Mouse (Mus musculus): ENCODE results near the gene Spryd4. TPM values are rescaled to one million over a fixed set of nuclear protein-coding genes. Genes with fewer than 3 reads are reported as not detected.

The Spryd4 gene
- polyA plus RNA-seq, 1 experiment from 2014 or later: 41.4 TPM

GRCm38 (mm10) chr10:128188242-128188877, 23.2 kb downstream of the Spryd4 start:
- ATAC-seq (replicated peaks; ENCODE audit: insufficient number of reproducible peaks, low FRiP score, low TSS enrichment): no peak
- H3K9me3 ChIP-seq (replicated peaks; ENCODE audit: control insufficient read depth, low read length): no peaks in the 10 kb centered on the region
- H3K27me3 ChIP-seq (ENCODE audit: control insufficient read depth, insufficient read depth, low read length): no peaks in the 10 kb centered on the region
- 50% methylated on average over 2 of the region's 2 CpGs for WGBS (ENCODE audit: insufficient replicate concordance)
- H3K4me2 ChIP-seq: no peak overlapping the region
- no peak overlapping the region for H3K9ac ChIP-seq (ENCODE audit: low read depth, low read length)
- H3K4me1 ChIP-seq (ENCODE audit: control insufficient read depth, insufficient read depth, low read length): no peaks in the 10 kb centered on the region
- no peaks in the 10 kb centered on the region for H3K36me3 ChIP-seq (ENCODE audit: control insufficient read depth, insufficient read depth, low read length)
- no peak overlapping the region for H3K27ac ChIP-seq (ENCODE audit: low read depth, low read length)
- H3K4me3 ChIP-seq (ENCODE audit: low read depth, low read length): no peak overlapping the region

DNA sequence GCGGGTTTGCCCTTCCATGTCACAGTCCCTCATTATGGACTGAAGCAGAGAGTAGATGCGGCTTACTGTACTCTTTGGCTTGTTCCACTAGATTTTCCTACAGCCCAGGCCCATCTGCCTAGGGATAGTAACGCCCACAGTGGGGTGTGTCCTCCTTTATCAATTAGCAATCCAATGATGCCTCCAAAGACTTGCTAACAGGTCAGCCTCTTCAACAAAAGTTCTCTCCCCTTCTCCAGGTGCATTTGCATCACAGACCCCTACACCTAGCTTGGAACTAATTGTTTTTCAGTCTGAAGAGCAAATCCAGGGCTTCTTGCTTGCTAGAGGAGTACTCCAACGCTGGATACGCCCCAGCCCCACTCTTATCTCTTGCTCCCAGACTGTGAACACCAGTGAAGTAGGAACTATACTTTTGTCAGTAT, 24.4 kb downstream of the Spryd4 start:
- WGBS (ENCODE audit: insufficient replicate concordance): 52% methylated on average over 5 of the region's 5 CpGs
- no peaks in the 10 kb centered on the region for H3K4me1 ChIP-seq (ENCODE audit: control insufficient read depth, insufficient read depth, low read length)
- H3K27ac ChIP-seq (ENCODE audit: low read depth, low read length): no peak overlapping the region
- ATAC-seq (replicated peaks; ENCODE audit: insufficient number of reproducible peaks, low FRiP score, low TSS enrichment): no peak
- H3K9me3 ChIP-seq (replicated peaks; ENCODE audit: control insufficient read depth, low read length): no peaks in the 10 kb centered on the region
- H3K4me2 ChIP-seq: no peak overlapping the region
- H3K36me3 ChIP-seq (ENCODE audit: control insufficient read depth, insufficient read depth, low read length): no peaks in the 10 kb centered on the region
- H3K27me3 ChIP-seq (ENCODE audit: control insufficient read depth, insufficient read depth, low read length): no peaks in the 10 kb centered on the region
- no peak overlapping the region for H3K9ac ChIP-seq (ENCODE audit: low read depth, low read length)
- H3K4me3 ChIP-seq (ENCODE audit: low read depth, low read length): no peak overlapping the region

- 37% methylated on average over 2 of the region's 2 CpGs for WGBS (ENCODE audit: insufficient replicate concordance)
- ATAC-seq (replicated peaks; ENCODE audit: insufficient number of reproducible peaks, low FRiP score, low TSS enrichment): peak; percentile 47; the same call in 1 of the 2 replicates
Observed at GRCm38 (mm10) chr10:128185959-128186358, 25.6 kb downstream of the Spryd4 start.

DNA sequence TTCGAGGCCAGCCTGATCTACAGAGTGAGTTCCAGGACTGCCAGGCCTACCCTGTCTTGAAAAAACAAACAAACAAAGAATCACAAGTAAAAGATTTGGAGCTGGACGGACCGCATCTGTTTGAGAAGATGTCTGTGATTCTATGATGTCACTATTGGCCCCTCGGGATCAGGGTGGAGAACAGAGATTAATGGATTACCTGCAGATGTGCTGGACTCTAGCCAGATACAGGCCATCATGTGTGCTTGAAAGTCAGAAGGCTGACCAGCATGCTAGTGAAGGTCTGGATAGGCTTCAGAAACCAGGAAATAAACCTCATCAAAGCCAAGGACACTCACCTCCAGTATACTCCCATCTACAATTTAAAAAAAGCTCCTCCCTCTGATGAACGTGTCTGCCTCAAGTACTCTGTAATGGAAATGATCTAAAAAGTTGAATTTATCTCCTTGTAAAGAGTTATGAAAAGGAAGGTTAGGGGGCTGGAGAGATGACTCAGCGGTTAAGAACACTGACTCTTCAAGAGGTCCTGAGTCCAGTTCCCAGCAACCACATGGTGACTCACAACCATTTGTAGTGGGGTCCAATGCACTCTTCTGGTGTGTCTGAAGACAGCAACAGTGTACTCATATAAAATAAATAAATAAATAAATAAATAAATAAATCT, 26.2 kb downstream of the Spryd4 start:
- Histone ChIP-seq H3K9ac (ENCODE audit: low read depth, low read length) (no peak overlapping the region), H3K4me1 (ENCODE audit: control insufficient read depth, insufficient read depth, low read length) (no peaks in the 10 kb centered on the region), H3K4me3 (ENCODE audit: low read depth, low read length) (no peak overlapping the region), H3K4me2 (no peak overlapping the region), H3K27me3 (ENCODE audit: control insufficient read depth, insufficient read depth, low read length) (no peaks in the 10 kb centered on the region), H3K36me3 (ENCODE audit: control insufficient read depth, insufficient read depth, low read length) (no peaks in the 10 kb centered on the region), H3K27ac (ENCODE audit: low read depth, low read length) (no peak overlapping the region), H3K9me3 (replicated peaks; ENCODE audit: control insufficient read depth, low read length) (no peaks in the 10 kb centered on the region)
- no peak for ATAC-seq (replicated peaks; ENCODE audit: insufficient number of reproducible peaks, low FRiP score, low TSS enrichment)
- 73% methylated on average over 6 of the region's 6 CpGs for WGBS (ENCODE audit: insufficient replicate concordance)

More at GRCm38 (mm10) chr10:128185959-128186358, 25.6 kb downstream of the Spryd4 start:
- Histone ChIP-seq H3K4me1 (ENCODE audit: control insufficient read depth, insufficient read depth, low read length) (no peaks in the 10 kb centered on the region), H3K4me2 (no peak overlapping the region), H3K36me3 (ENCODE audit: control insufficient read depth, insufficient read depth, low read length) (no peaks in the 10 kb centered on the region), H3K4me3 (ENCODE audit: low read depth, low read length) (no peak overlapping the region), H3K9ac (ENCODE audit: low read depth, low read length) (no peak overlapping the region), H3K27ac (ENCODE audit: low read depth, low read length) (no peak overlapping the region), H3K9me3 (replicated peaks; ENCODE audit: control insufficient read depth, low read length) (no peaks in the 10 kb centered on the region), H3K27me3 (ENCODE audit: control insufficient read depth, insufficient read depth, low read length) (no peaks in the 10 kb centered on the region)

DNA sequence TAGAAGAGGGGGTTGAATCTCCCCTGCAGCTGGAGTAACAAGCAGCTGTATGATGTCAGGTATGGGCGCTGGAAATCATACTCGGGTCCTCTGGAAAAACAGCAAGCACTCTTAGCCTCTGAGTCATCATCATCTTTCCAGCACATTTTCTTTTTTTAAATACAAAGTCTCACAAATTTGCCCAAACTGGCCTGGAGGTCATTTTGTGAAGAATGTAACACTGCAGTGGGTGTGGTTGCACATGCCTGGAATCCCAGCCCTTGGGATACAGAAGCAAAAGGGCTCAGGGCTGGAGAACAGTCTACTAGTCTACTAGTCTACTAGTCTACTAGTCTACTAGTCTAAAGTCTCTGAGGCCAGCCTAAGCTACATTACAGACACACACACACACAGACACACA, 27.3 kb downstream of the Spryd4 start:
- WGBS (ENCODE audit: insufficient replicate concordance): 79% methylated on average over 2 of the region's 2 CpGs
- Histone ChIP-seq H3K4me3 (ENCODE audit: low read depth, low read length) (no peak overlapping the region), H3K9ac (ENCODE audit: low read depth, low read length) (no peak overlapping the region)

GRCm38 (mm10) chr10:128179989-128180388, 31.6 kb downstream of the Spryd4 start, which contains the start of gene Rbms2:
TSS of gene Rbms2 (minus strand) at chr10:128180297.
- H3K4me2 ChIP-seq: peak within 1 kb of the TSS; percentile 61
- H3K36me3 ChIP-seq (ENCODE audit: control insufficient read depth, insufficient read depth, low read length): no peaks in the 10 kb centered on the region
- H3K9me3 ChIP-seq (replicated peaks; ENCODE audit: control insufficient read depth, low read length): no peaks in the 10 kb centered on the region
- peak within 1 kb of the TSS; percentile 68 for H3K9ac ChIP-seq (ENCODE audit: low read depth, low read length)
- 2% methylated on average over 6 of the region's 6 CpGs for WGBS (ENCODE audit: insufficient replicate concordance)
- H3K27ac ChIP-seq (ENCODE audit: low read depth, low read length): peak within 1 kb of the TSS; percentile 80
- no peak for ATAC-seq (replicated peaks; ENCODE audit: insufficient number of reproducible peaks, low FRiP score, low TSS enrichment)
- peak within 1 kb of the TSS; percentile 28 for H3K4me3 ChIP-seq (ENCODE audit: low read depth, low read length)
- H3K27me3 ChIP-seq (ENCODE audit: control insufficient read depth, insufficient read depth, low read length): no peaks in the 10 kb centered on the region
- H3K4me1 ChIP-seq (ENCODE audit: control insufficient read depth, insufficient read depth, low read length): peaks cover 7% of the 10 kb centered on the region

More for the DNA sequence above, 27.3 kb downstream of the Spryd4 start:
- no peak overlapping the region for H3K4me2 ChIP-seq
- H3K9me3 ChIP-seq (replicated peaks; ENCODE audit: control insufficient read depth, low read length): no peaks in the 10 kb centered on the region
- no peaks in the 10 kb centered on the region for H3K27me3 ChIP-seq (ENCODE audit: control insufficient read depth, insufficient read depth, low read length)
- H3K27ac ChIP-seq (ENCODE audit: low read depth, low read length): no peak overlapping the region
- no peaks in the 10 kb centered on the region for H3K4me1 ChIP-seq (ENCODE audit: control insufficient read depth, insufficient read depth, low read length)
- no peak for ATAC-seq (replicated peaks; ENCODE audit: insufficient number of reproducible peaks, low FRiP score, low TSS enrichment)
- no peaks in the 10 kb centered on the region for H3K36me3 ChIP-seq (ENCODE audit: control insufficient read depth, insufficient read depth, low read length)

GRCm38 (mm10) chr10:128177316-128177715, 34.3 kb downstream of the Spryd4 start:
- H3K9me3 ChIP-seq (replicated peaks; ENCODE audit: control insufficient read depth, low read length): no peaks in the 10 kb centered on the region
- no peak overlapping the region for H3K4me2 ChIP-seq
- no peak for ATAC-seq (replicated peaks; ENCODE audit: insufficient number of reproducible peaks, low FRiP score, low TSS enrichment)
- no peak overlapping the region for H3K27ac ChIP-seq (ENCODE audit: low read depth, low read length)
- no peak overlapping the region for H3K9ac ChIP-seq (ENCODE audit: low read depth, low read length)
- H3K4me3 ChIP-seq (ENCODE audit: low read depth, low read length): no peak overlapping the region
- no peaks in the 10 kb centered on the region for H3K36me3 ChIP-seq (ENCODE audit: control insufficient read depth, insufficient read depth, low read length)
- H3K27me3 ChIP-seq (ENCODE audit: control insufficient read depth, insufficient read depth, low read length): no peaks in the 10 kb centered on the region
- WGBS (ENCODE audit: insufficient replicate concordance): 74% methylated on average over 4 of the region's 4 CpGs
- peaks cover 18% of the 10 kb centered on the region for H3K4me1 ChIP-seq (ENCODE audit: control insufficient read depth, insufficient read depth, low read length)

GRCm38 (mm10) chr10:128175996-128176755, 35.4 kb downstream of the Spryd4 start:
- H3K27ac ChIP-seq (ENCODE audit: low read depth, low read length): peak overlapping the region; percentile 91
- H3K4me2 ChIP-seq: peak overlapping the region; percentile 85
- H3K9ac ChIP-seq (ENCODE audit: low read depth, low read length): peak overlapping the region; percentile 75
- H3K36me3 ChIP-seq (ENCODE audit: control insufficient read depth, insufficient read depth, low read length): no peaks in the 10 kb centered on the region
- peaks cover 18% of the 10 kb centered on the region for H3K4me1 ChIP-seq (ENCODE audit: control insufficient read depth, insufficient read depth, low read length)
- H3K27me3 ChIP-seq (ENCODE audit: control insufficient read depth, insufficient read depth, low read length): no peaks in the 10 kb centered on the region
- peak; percentile 84 for ATAC-seq (replicated peaks; ENCODE audit: insufficient number of reproducible peaks, low FRiP score, low TSS enrichment)
- no peaks in the 10 kb centered on the region for H3K9me3 ChIP-seq (replicated peaks; ENCODE audit: control insufficient read depth, low read length)
- under 1% methylated on average over 17 of the region's 17 CpGs for WGBS (ENCODE audit: insufficient replicate concordance)
- peak overlapping the region; percentile 69 for H3K4me3 ChIP-seq (ENCODE audit: low read depth, low read length)
